Mouse (Mus musculus): ENCODE results near the gene 1700102P08Rik.

Gene 1700102P08Rik

DNA sequence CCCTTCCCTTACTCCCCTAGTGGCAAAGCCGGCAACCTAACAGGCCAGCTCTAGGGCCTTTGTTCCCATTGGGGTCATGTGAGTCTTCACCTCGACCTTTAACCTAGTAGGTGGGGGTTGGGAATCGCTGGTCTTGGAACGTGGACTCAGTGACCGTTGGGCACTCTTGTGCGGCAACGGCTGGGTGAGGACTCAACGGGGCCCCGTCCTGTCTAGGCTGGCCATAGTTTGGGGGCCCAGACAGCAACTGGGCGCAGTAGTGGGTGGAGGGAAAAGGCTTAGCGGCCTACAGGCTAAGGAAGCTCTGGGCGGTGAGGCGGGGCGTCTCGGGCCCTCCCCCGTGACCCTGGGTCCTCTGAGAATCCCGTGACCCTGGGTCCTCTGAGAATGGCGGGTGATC lies at the start of gene 1700102P08Rik:
TSS of gene 1700102P08Rik (plus strand) at position 130 of the 400 bp plus-strand sequence.
- DNase-seq (ENCODE audit: low spot score): no peak

DNA sequence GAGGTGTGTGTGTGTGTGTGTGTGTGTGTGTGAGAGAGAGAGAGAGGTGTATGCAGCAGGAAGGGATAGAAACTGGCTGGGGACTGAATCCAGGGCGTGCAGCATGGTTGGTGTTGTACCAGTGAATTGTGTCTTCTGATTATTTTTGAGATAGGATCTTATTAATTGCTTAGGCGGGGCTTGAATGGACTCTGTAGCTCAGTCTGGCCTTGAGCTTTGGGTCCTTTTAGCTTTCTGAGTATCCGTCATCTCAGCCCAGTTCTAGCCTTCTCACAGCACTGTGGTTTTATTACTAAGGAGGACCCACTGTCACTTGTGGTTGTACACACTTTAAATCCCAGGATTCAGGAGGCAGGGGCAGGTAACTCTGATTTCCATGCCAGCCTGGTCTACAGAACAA lies 49.3 kb upstream of the 1700102P08Rik start:
- DNase-seq (ENCODE audit: low spot score): no peak

DNA sequence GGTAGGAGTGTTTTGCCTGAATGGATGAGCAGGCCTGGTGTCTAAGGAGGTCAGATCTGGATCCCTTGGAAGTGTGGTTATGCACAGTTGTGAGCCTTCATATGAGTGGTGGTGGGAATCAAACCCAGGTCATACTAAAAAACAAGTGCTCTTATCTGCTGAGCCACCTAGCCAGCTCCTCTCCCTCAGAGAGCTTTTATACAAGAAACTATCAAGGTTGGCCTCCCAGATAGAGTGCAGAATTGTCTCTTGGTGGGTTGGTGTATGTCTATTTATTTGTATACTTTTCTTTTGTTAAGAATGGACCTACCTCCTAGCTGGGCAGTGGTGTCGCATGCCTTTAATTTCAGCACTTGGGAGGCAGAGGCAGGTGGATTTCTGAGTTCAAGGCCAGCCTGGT lies 48.8 kb upstream of the 1700102P08Rik start:
- no peak for DNase-seq (ENCODE audit: low spot score)

DNA sequence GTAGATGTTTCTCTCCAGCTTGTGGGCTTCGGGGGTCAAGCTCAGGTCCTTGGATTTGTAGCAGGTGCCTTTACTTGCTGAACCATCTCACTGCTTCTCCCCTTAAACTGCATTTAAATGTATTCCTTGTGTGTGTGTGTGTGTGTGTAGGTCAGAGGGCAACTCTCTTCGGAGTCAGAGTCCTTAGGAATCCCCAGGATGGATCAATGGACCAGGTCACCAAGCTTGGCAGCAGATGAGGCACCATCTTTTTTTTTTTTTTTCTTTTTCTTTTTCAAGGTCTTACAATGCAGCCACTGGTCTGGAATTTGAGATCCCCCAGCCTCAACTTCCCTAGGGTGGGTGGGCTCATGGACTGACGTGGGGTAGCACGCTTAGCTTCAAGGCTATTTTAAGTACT lies 48.1 kb upstream of the 1700102P08Rik start:
- no peak for DNase-seq (ENCODE audit: low spot score)

DNA sequence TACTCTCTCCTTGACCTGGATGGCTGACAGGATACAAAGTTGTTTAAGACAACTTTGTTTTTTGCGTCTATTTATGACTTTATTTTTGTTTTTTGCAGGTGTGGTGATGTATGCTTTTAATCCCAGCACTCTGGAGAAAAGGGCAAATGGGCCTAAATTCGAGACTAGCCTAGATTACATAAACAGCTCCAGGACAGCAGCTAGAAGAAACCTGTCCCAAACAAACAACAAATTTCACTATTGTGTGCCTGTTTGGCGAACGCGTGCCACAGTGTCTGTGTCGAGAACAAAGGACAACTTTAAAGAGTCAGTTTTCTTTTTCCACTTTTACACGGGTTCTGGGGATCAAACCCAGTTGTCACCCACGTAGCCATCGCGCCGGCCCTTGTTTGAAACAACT lies 45.6 kb upstream of the 1700102P08Rik start:
- DNase-seq (ENCODE audit: low spot score): no peak

DNA sequence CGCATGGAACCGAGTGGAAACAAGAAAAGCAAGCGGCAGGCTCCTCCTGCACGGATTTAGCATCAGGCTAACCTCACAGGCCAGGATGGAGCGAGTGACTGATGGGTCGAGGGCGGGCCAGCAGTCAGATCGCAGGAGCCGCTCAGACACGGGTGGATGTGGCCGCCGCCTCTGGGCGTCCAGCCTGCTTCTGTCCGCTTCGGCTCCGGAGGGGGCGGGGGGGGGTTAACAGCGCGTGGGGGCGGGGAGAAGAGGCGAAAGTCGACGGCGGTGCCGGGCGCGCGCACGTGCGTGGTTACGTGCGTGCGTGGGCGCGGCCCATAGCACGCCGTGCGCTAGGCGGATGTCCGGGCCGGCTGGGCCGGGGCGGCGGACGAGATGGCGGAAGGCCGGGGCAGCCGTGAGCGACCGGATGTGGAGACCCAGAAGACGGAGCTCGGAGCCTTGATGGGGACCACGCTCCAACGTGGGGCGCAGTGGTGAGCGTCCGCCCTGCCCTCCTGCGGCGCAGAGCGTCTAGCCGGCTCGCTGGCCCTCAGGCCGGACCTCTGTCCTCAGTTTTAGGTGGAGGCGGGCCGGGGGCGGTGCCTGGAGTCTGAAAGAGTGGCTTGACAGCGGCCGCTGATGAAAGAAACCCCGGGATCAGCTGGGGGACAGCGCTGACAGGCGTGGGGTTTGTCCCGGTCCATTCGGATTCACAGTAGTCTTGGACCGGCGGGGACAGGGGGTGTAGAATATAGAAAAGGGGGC lies 44.9 kb upstream of the 1700102P08Rik start, which contains the start of gene Usp4:
TSS of gene Usp4 (plus strand) at position 314 of the 750 bp plus-strand sequence.
- peak; percentile 57 for DNase-seq (ENCODE audit: low spot score)

DNA sequence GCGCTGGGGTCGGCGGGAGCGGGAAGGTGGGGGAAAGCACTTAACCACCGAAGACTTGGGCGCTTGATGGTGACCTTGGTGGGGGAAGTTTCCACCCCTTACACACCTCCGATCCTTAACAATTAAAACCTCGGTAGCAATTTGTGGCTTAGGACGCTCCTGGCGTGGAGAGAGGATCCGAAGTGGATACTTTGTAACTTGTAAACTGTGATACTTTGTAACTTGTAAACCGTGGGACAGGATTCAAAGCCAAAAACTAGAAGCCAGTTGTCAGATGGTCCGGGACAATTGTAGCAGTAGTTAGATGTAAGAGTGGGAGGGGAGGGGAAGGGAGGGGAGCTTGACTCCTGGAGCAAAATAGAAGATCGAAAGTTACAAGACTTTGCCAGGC lies 44.3 kb upstream of the 1700102P08Rik start:
- no peak for DNase-seq (ENCODE audit: low spot score)

DNA sequence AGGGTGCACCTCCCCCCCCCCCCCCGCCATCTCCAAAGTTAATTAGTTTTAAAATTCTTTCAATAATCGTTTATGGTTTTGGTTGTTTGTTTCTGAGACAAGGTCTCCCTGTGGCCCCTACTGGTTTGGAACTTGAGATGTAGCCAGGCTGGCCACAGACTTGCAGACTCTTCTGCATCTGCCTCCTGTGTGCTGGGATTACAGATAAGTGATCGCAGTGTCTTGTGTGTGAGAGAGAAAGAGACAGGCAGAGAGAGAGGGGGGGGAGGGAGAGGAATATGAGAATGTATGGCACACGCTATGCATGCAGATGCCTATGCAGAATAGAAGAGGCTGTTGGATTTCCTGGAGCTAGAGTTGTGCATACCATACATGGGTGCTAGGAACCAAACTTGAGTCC lies 42.9 kb upstream of the 1700102P08Rik start:
- no peak for DNase-seq (ENCODE audit: low spot score)

DNA sequence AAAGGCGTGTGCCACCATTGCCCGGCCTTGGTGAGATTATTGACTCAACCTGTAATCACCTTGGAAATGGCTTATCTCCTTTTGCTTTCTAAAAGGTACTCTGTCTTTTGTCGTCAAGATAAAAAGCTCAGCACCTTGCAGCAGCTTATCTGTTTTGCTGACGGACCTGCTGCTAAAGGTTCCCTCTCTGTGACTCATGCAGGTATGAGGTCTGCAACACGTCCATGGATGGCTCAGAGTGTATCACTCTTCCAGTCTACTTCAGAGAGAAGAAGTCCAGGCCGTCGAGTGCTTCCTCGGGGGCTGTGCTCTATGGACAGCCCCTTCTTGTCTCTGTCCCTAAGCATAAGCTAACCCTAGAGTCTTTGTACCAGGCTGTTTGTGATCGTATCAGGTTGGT lies 14.4 kb upstream of the 1700102P08Rik start:
- DNase-seq (ENCODE audit: low spot score): no peak

DNA sequence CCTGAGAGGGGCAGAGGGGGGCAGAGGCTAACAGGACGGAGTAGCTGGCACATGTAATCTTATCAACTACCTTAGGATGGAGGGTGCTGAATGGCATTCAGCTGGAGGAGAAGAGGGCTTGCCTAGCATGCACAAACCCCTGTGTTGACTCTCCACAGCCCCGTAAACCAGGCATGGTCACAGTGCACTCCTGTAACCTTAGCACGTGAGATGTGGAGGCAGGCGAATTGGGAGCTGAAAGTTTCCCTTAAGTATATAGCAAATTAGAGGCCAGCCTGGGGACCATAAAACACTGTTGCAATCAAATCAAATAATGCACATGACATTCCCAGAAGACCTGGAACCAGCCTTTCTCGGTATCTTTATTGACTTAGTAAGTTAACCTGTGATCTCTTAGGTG lies 13.9 kb upstream of the 1700102P08Rik start:
- DNase-seq (ENCODE audit: low spot score): no peak

DNA sequence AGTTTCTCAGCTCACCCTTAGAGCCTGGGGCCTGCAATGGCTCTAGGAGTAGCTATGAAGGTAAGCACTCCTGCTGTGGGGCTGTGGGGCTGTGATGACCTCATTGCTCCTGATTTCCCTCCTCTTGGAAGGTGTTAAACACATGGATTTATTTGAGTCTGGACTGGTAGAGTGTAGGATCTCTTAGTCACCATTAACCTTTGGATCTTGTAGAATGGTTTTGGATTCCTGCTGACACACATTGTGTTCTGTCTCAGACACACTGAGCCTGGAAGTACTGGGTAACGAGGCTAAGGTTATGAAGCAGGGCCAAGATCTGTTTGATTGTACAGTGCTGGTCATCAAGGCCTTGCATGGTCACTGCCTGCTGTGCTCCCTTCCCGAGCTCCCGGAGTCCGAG lies 13.3 kb upstream of the 1700102P08Rik start:
- DNase-seq (ENCODE audit: low spot score): no peak

DNA sequence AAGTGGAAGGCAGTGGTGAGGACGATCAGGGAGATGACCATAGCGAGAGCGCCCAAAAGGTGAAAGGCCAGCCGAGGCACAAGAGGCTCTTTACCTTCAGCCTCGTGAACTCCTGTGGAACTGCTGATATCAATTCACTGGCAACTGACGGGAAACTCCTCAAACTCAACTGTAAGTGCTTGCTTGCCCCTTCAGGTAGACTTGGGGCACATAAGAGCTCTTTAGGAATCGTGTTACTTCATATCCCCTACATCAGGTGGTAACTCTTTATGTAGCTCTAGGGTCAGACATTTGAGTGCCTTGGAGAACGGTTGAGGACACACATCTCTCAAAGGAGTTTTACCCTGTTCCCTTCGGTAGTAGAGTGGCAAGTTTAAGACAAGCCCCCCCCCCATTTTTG lies 11.2 kb upstream of the 1700102P08Rik start:
- DNase-seq (ENCODE audit: low spot score): no peak

DNA sequence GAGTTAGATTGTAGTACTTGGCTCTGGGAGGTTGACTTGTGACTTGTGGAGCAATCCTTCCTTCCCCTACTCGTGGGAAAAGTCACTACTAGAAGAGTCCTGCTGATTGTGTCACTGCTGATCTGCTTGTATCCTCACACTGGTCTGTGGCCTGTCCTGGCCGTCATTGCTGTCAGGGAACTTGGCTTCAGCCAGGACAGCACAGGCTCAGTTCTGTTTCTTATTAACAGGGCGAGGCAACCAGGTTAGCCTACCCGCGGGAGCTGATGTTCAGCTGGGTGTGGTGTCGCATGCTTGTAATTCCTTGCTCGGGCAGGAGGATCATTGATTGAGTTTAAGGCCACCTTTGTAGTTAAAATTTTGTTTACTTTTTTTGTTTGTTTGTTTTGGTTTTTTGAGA lies 7.6 kb upstream of the 1700102P08Rik start:
- no peak for DNase-seq (ENCODE audit: low spot score)

DNA sequence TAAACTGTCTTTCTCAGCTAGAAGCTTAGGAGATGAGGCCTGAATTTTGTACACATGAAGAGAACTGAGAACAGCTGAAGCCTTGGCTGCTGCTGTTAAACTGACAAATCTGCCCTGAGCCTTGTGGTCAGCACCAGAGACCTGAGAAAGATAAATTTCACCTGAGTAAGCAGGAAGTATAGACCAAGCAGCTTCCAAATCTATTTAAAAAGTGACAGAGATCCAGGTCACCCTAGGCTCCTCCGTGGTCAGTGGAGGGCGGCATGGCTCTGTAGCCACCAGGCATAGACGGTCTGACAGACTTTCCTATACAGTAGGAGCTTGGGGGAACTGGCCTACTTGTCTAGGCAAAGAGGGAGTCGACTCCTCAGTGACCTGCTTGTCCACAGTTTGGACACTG lies 5.8 kb upstream of the 1700102P08Rik start:
- DNase-seq (ENCODE audit: low spot score): no peak

DNA sequence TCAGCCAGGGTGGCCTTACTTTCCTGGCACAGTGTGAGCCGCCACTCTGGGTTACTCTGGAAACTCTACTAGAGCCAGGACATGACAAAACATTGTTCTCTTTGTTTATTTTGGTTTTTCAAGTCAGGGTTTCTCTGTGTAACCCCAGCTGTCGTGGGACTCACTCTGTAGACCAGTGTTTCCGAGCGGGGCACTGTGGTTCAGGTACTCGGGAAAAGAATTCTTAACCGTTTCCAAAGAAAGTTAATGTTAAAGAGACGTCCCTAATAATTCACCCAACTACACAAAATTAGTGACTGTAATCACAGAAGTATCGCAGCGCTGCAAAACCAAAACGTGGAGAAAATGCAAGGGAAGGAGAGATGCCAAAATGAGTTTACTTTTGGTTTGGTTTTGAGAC lies 4.0 kb upstream of the 1700102P08Rik start:
- DNase-seq (ENCODE audit: low spot score): no peak

DNA sequence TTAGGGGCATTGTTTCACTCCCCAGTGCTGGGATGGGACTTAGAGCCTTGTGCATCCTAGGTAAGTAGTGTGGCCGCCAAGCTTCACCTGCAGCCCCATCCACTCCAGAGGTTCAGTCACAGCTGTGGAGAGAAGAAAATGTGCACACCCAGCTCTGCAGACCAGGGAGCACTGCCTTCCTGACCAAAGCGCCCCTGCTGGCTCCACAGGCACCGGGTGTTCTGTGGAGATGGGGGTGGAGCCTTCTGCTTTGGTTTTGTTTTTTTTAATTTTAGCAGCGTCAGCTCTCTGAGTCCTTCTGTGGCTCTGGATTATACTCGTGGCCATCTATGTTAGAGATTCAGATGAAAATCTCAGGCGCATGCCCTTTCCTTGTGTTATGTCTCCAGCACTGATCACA lies 3.4 kb upstream of the 1700102P08Rik start:
- no peak for DNase-seq (ENCODE audit: low spot score)

DNA sequence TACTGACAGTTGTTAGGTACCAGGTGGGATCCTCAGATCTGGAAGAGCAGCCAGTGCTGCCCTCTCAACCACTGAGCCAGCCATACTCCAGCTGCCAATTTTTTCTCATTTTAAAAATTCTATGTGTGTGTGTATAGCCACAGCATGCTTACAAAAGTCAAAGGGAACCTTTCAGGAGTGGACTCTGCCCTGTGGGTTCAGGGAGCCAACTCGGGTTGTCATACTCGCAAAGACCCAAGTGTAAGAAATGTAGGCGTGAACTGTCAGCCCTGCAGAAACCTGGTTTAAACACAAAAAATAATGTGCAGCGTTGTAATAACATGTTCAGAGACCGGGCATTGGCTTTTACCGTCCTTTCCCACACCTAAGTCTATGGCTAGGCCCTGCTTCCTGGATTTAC lies 1.6 kb downstream of the 1700102P08Rik start:
- no peak for DNase-seq (ENCODE audit: low spot score)

DNA sequence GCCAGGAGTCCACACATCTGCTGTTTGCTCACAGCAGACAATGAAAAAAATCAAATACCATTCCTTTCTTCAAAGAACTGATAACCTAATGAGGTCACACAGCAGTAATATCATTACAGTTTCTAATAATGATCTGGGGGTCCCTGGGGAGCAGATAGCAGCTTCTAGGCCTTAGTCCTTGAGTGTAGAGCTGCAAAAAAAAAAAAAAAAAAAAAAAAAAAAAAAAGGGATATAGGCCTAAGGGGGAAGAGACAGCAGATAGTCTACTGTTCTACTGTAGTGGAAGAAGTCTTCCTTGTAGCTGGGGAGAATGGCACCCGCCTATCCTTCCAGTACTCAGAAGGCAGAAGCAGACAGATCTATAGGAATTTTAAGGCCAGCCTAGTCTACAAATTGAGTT lies 2.8 kb downstream of the 1700102P08Rik start:
- DNase-seq (ENCODE audit: low spot score): no peak

DNA sequence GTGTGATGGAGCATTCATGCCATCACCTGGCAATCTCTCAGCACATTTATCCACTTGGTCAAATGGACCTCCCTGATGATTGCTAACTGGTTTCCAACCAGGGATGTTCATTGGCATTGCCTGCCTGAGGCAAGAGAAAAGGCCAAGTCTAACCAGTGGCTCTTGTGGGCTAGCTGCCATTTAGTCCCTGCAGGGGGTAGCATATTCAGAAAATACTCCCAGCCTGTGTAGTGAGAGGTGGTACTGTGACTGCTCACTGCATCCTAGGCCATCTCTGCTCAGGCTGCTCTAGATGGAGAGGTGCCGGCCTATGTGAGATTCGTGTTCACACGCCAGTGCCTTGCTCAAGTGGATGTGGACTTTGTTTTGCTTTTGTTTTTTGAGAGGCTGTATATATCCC lies 5.7 kb downstream of the 1700102P08Rik start:
- no peak for DNase-seq (ENCODE audit: low spot score)

DNA sequence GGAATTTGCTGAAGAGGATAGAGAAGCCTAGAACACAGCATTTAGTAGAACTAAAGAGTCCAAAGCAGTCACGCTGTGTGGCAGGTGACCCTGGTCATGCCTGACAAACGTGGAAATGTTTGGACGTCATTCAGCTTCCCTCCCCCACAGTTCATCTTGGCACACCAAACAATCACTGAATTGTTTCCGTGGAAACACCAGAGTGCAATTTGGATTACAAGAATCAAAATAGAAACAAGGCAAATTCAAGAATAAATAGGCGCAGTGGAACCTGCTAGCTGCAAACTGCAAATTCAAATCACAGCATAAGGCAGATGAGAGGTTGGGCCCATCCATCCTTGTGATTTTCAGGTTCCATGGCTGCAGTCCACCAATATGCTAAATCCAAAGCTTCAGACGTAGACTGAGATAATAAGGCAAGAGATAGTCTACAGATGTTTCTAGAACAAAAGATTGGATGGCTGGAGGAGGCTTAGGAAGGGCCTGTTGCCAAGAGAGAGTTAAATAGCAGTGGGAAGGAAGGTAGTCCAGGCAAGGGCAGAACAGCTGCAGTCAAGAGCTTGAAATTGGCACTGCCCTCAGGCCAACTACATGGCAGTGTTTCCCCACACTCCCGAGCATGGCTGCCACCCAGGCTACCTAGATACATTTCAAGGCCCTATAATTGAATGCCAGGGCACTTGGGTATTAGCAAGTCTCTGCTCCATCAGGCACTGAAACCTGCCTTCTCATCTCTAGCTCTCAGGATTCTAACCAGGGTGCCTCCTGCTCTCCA lies 8.8 kb downstream of the 1700102P08Rik start:
- no peak for DNase-seq (ENCODE audit: low spot score)

DNA sequence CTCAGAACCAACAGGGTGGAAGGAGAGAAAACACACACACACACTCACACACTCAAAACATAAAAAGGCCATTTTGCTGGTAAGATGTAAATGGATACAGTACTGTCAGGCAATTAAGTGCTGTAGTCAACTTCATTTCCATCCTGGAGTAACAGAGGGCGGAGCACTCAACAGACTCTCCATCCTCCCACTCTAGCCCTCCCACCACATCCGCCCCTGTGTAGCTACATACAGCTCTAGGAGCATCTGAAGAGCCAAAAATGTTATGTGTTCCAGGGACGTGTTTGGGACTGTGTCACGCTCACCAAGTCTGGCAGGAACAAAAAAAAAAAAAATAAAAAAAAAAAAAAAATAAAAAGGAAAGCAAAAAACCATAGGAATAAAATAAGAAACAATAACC lies 10.5 kb downstream of the 1700102P08Rik start:
- no peak for DNase-seq (ENCODE audit: low spot score)

DNA sequence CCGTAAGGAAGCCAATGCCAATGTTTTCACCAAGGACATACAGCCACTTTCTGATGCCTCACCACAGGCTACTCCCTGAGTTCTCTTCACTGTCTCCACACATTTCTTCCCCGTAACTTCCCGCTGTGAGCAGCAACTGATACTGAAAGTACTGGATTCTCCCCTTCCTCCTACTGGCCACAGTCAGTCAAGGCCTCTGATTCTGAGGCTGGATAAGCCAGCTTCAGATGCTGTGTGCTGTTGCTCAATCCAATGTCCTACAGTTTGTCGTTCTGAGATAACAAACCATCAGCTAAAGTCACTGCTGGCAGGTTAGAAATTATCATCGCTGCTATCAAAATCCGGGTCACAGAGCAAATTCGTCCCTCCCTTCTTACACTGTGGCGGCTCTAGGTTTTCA lies 11.8 kb downstream of the 1700102P08Rik start:
- DNase-seq (ENCODE audit: low spot score): no peak

DNA sequence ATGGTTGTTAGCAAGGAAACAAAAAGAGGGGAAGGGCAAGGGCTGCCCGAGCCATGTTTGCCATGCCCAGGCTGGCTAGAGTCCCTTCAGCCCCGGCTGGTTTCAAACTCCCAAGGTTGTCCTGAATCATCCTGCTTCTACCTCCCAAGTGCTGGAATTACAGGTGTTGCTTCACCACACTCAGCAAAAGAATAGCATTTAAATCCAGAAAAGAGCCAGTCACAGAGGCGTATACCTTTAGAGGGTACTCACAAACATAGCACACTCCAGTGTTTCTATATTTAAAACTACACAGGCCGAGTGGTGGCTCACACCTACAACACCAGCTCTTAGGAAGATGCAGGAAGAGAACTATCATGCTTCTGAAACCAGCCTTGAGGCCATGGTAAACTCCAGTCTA lies 16.9 kb downstream of the 1700102P08Rik start:
- no peak for DNase-seq (ENCODE audit: low spot score)

Data from urinary bladder, postnatal 10 days (tissue).